Mouse (Mus musculus): ENCODE measurements around the gene Fbxo34. TPM values are rescaled to one million over a fixed set of nuclear protein-coding genes. Genes with fewer than 3 reads are reported as not detected.
"Not testable (repeated sequence)": the region's sequence is repeated elsewhere in the genome, so short reads cannot be mapped to it uniquely, and the experiment has no call there.

The Fbxo34 gene
- polyA plus RNA-seq, 1 experiment from 2014 or later, result 22.0 TPM

GRCm38 (mm10) chr14:47525861-47526260 lies 75.6 kb downstream of the Fbxo34 start:
- no peak for ATAC-seq
- Histone ChIP-seq H3K27ac (ENCODE audit: low read depth, low read length) (no peak overlapping the region), H3K4me1 (replicated peaks; ENCODE audit: control insufficient read depth, insufficient read depth, low read length) (peaks cover 4% of the 10 kb centered on the region; the same call in 1 of the 2 replicates), H3K9ac (ENCODE audit: low read depth, low read length) (no peak overlapping the region), H3K4me2 (replicated peaks; ENCODE audit: low read depth) (no peak overlapping the region), H3K9me3 (ENCODE audit: control insufficient read depth) (no peaks in the 10 kb centered on the region), H3K36me3 (ENCODE audit: control insufficient read depth, insufficient read depth) (peaks cover 8% of the 10 kb centered on the region; the same call in 1 of the 2 replicates), H3K4me3 (ENCODE audit: low read depth, low read length) (no peak overlapping the region), H3K27me3 (replicated peaks; ENCODE audit: control insufficient read depth, insufficient read depth, low read length) (no peaks in the 10 kb centered on the region)
- no peak for TF ChIP-seq CTCF (IDR thresholded peaks at IDR 0.05; ENCODE audit: low read depth)
- WGBS, result 92% methylated on average over 5 of the region's 5 CpGs

DNA sequence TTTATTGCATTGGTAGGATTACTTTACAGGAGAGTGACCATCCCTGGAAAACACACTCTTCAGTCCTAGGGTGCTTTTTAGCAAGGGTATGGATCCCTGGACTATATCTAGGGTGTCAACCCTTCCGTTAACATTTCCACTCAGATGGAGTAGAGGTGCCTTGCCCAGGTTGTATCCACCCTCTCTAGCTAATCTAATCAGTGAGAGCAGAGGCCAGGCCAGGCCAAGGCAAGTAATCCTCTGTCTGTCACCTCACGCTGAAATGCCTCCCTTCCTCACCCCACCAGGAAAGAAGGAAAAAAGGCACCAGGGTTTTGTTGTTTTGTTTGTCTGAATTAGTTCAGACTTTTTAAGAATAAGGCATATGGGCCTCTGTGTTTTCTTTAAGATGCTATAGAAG lies 77.6 kb downstream of the Fbxo34 start:
- no peak for ATAC-seq
- WGBS, result 53% methylated on average over 2 of the region's 2 CpGs
- Histone ChIP-seq H3K4me1 (replicated peaks; ENCODE audit: control insufficient read depth, insufficient read depth, low read length) (peaks cover 4% of the 10 kb centered on the region; the same call in 1 of the 2 replicates), H3K36me3 (ENCODE audit: control insufficient read depth, insufficient read depth) (peaks cover 8% of the 10 kb centered on the region; the same call in 1 of the 2 replicates), H3K9me3 (ENCODE audit: control insufficient read depth) (no peaks in the 10 kb centered on the region), H3K27me3 (replicated peaks; ENCODE audit: control insufficient read depth, insufficient read depth, low read length) (no peaks in the 10 kb centered on the region), H3K4me2 (replicated peaks; ENCODE audit: low read depth) (no peak overlapping the region), H3K4me3 (ENCODE audit: low read depth, low read length) (no peak overlapping the region), H3K27ac (ENCODE audit: low read depth, low read length) (0 out of 2 replicates have a peak overlapping the region, but pooled peaks have one; percentile 41), H3K9ac (ENCODE audit: low read depth, low read length) (no peak overlapping the region)
- no peak for TF ChIP-seq CTCF (IDR thresholded peaks at IDR 0.05; ENCODE audit: low read depth)

- TF ChIP-seq CTCF (IDR thresholded peaks at IDR 0.05; ENCODE audit: low read depth), result no peak
- 0 out of 2 replicates have a peak overlapping the region, but pooled peaks have one; percentile 9 for H3K27ac ChIP-seq (ENCODE audit: low read depth, low read length)
- H3K4me1 ChIP-seq (replicated peaks; ENCODE audit: control insufficient read depth, insufficient read depth, low read length), result peaks cover 4% of the 10 kb centered on the region
- no peak overlapping the region for H3K4me2 ChIP-seq (replicated peaks; ENCODE audit: low read depth)
- ATAC-seq, result no peak
- no peaks in the 10 kb centered on the region for H3K9me3 ChIP-seq (ENCODE audit: control insufficient read depth)
- WGBS, result 71% methylated on average over 3 of the region's 3 CpGs
- H3K36me3 ChIP-seq (ENCODE audit: control insufficient read depth, insufficient read depth), result peaks cover 8% of the 10 kb centered on the region; the same call in 1 of the 2 replicates
- no peak overlapping the region for H3K4me3 ChIP-seq (ENCODE audit: low read depth, low read length)
- no peaks in the 10 kb centered on the region for H3K27me3 ChIP-seq (replicated peaks; ENCODE audit: control insufficient read depth, insufficient read depth, low read length)
- no peak overlapping the region for H3K9ac ChIP-seq (ENCODE audit: low read depth, low read length)
Observed at GRCm38 (mm10) chr14:47528293-47528692, 78.1 kb downstream of the Fbxo34 start.

GRCm38 (mm10) chr14:47529019-47529418 lies 78.8 kb downstream of the Fbxo34 start:
- Histone ChIP-seq H3K27ac (ENCODE audit: low read depth, low read length) (no peak overlapping the region), H3K9ac (ENCODE audit: low read depth, low read length) (no peak overlapping the region), H3K27me3 (replicated peaks; ENCODE audit: control insufficient read depth, insufficient read depth, low read length) (no peaks in the 10 kb centered on the region), H3K4me1 (replicated peaks; ENCODE audit: control insufficient read depth, insufficient read depth, low read length) (peaks cover 5% of the 10 kb centered on the region), H3K36me3 (ENCODE audit: control insufficient read depth, insufficient read depth) (peaks cover 8% of the 10 kb centered on the region; the same call in 1 of the 2 replicates), H3K4me2 (replicated peaks; ENCODE audit: low read depth) (no peak overlapping the region), H3K9me3 (ENCODE audit: control insufficient read depth) (no peaks in the 10 kb centered on the region), H3K4me3 (ENCODE audit: low read depth, low read length) (no peak overlapping the region)
- WGBS, result 39% methylated on average over 8 of the region's 8 CpGs
- no peak for ATAC-seq
- TF ChIP-seq CTCF (IDR thresholded peaks at IDR 0.05; ENCODE audit: low read depth), result peak; percentile 85

DNA sequence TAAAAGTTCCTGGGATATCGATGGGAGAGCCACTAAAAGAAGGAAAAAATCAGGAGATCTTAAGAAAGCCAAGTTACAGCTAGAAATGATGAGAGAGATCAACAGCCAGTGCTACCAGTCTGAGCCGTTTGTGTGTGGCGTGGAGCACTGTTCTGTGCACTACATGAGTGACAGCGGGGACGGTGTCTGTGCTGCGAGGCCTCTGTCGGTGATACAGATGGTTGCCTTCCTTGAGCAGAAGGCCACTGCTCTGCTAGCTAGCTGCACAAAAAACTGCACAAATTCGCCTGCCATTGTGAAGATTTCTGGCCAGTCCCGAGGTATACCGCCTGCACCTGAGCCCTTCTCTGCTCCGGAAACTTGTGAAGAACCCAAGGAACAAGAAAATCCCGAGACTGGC lies 79.4 kb downstream of the Fbxo34 start:
- not testable (repeated sequence) for H3K9ac ChIP-seq (ENCODE audit: low read depth, low read length); H3K4me1 ChIP-seq (replicated peaks; ENCODE audit: control insufficient read depth, insufficient read depth, low read length); H3K4me3 ChIP-seq (ENCODE audit: low read depth, low read length); H3K27ac ChIP-seq (ENCODE audit: low read depth, low read length); H3K9me3 ChIP-seq (ENCODE audit: control insufficient read depth); H3K27me3 ChIP-seq (replicated peaks; ENCODE audit: control insufficient read depth, insufficient read depth, low read length); H3K4me2 ChIP-seq (replicated peaks; ENCODE audit: low read depth); H3K36me3 ChIP-seq (ENCODE audit: control insufficient read depth, insufficient read depth); ATAC-seq
- WGBS, result 95% methylated on average over 10 of the region's 12 CpGs

- Histone ChIP-seq H3K4me2 (replicated peaks; ENCODE audit: low read depth) (no peak overlapping the region), H3K27ac (ENCODE audit: low read depth, low read length) (no peak overlapping the region)
- WGBS, result 60% methylated on average over 1 of the region's 1 CpGs
Observed at GRCm38 (mm10) chr14:47532496-47532895, 82.3 kb downstream of the Fbxo34 start.

More at GRCm38 (mm10) chr14:47532496-47532895, 82.3 kb downstream of the Fbxo34 start:
- Histone ChIP-seq H3K4me1 (replicated peaks; ENCODE audit: control insufficient read depth, insufficient read depth, low read length) (peaks cover 4% of the 10 kb centered on the region; the same call in 1 of the 2 replicates), H3K9ac (ENCODE audit: low read depth, low read length) (no peak overlapping the region), H3K9me3 (ENCODE audit: control insufficient read depth) (no peaks in the 10 kb centered on the region), H3K36me3 (ENCODE audit: control insufficient read depth, insufficient read depth) (peaks cover 8% of the 10 kb centered on the region; the same call in 1 of the 2 replicates), H3K27me3 (replicated peaks; ENCODE audit: control insufficient read depth, insufficient read depth, low read length) (no peaks in the 10 kb centered on the region), H3K4me3 (ENCODE audit: low read depth, low read length) (no peak overlapping the region)
- peak; percentile 40; the same call in 1 of the 2 replicates for TF ChIP-seq CTCF (IDR thresholded peaks at IDR 0.05; ENCODE audit: low read depth)
- no peak for ATAC-seq

Data from intestine, postnatal 0 days (tissue).